Mouse (Mus musculus) limb, embryonic 12.5 days (tissue): Measurements from ENCODE around the gene Cdh4. TPM values are rescaled to one million over a fixed set of nuclear protein-coding genes. Genes with fewer than 3 reads are reported as not detected.

Experiments
- ATAC-seq: fragments of 200-750 bp; cut with Nextera tagmentation; 2 replicates; pipeline ENCODE4 v1.8.0; 2017; ENCODE audit warnings: low read depth, moderate TSS enrichment; ENCODE audit not compliant: insufficient number of reproducible peaks, insufficient read depth, low FRiP score, low TSS enrichment
- H3K27ac ChIP-seq: fragments of 300-500 bp; sonication (generic); 2 replicates; pipeline ENCODE4 v1.5.1; 2016; ENCODE audit warnings: mild to moderate bottlenecking, moderate library complexity
- H3K27me3 ChIP-seq: fragments of 300-500 bp; sonication (generic); 2 replicates; pipeline ENCODE4 v1.6.1; 2016; ENCODE audit warnings: mild to moderate bottlenecking, moderate library complexity
- H3K36me3 ChIP-seq: fragments of 300-500 bp; sonication (generic); 2 replicates; pipeline ENCODE4 v1.6.1; 2016; ENCODE audit warnings: mild to moderate bottlenecking, moderate library complexity
- H3K4me1 ChIP-seq: fragments of 300-500 bp; sonication (generic); replicated peaks from 2 replicates; pipeline ENCODE4 v1.6.1; 2016
- H3K4me2 ChIP-seq: fragments of 300-500 bp; sonication (generic); 2 replicates; pipeline ENCODE4 v1.6.1; 2016; ENCODE audit warnings: mild to moderate bottlenecking, moderate library complexity
- H3K4me3 ChIP-seq: fragments of 300-500 bp; sonication (generic); replicated peaks from 2 replicates; pipeline ENCODE4 v1.5.1; 2016; ENCODE audit warnings: mild to moderate bottlenecking
- H3K9ac ChIP-seq: fragments of 300-500 bp; sonication (generic); replicated peaks from 2 replicates; pipeline ENCODE4 v1.6.1; 2016; ENCODE audit warnings: mild to moderate bottlenecking, moderate library complexity
- H3K9me3 ChIP-seq: fragments of 300-500 bp; sonication (generic); 2 replicates; pipeline ENCODE4 v1.6.1; 2016; ENCODE audit warnings: mild to moderate bottlenecking, moderate library complexity
- WGBS: fragments of 180-500 bp; shearing (Covaris S2); methylation state at CpG from one replicate; pipeline ENCODE4 v1.1.7; 2016; 5-methylcytosine and 5-hydroxymethylcytosine counted together
- polyA plus RNA-seq: library from polyadenylated mRNA; unstranded; fragments of >200 nt; fragmentation: Nextera tagmentation; extraction: Ambion mirVana; gene quantifications from 2 replicates; pipeline ENCODE4 v1.2.1, GENCODE M21; 2016

Gene Cdh4
- polyA plus RNA-seq, 1 experiment from 2014 or later = 9.3 TPM

GRCm38 (mm10) chr2:179440161-179440560 is 2.1 kb upstream of the Cdh4 start:
- H3K9me3 ChIP-seq = no peaks in the 10 kb centered on the region
- H3K4me3 ChIP-seq = no peak overlapping the region
- H3K9ac ChIP-seq = no peak overlapping the region
- no peak for ATAC-seq
- no peaks in the 10 kb centered on the region for H3K36me3 ChIP-seq
- H3K4me2 ChIP-seq = no peak overlapping the region
- no peak overlapping the region for H3K27ac ChIP-seq
- H3K27me3 ChIP-seq = peaks cover 50% of the 10 kb centered on the region
- H3K4me1 ChIP-seq = peaks cover 31% of the 10 kb centered on the region
- WGBS = 24% methylated on average over 9 of the region's 9 CpGs

GRCm38 (mm10) chr2:179441086-179441485 is 1.1 kb upstream of the Cdh4 start:
- ATAC-seq = no peak
- Histone ChIP-seq H3K4me1 (peaks cover 23% of the 10 kb centered on the region), H3K9me3 (no peaks in the 10 kb centered on the region), H3K4me3 (no peak overlapping the region), H3K36me3 (no peaks in the 10 kb centered on the region), H3K27ac (no peak overlapping the region), H3K4me2 (no peak overlapping the region), H3K27me3 (peaks cover 54% of the 10 kb centered on the region), H3K9ac (no peak overlapping the region)
- WGBS = 74% methylated on average over 3 of the region's 3 CpGs

- peaks cover 23% of the 10 kb centered on the region for H3K4me1 ChIP-seq
- peak overlapping the region; percentile 71 for H3K4me3 ChIP-seq
- no peak overlapping the region for H3K27ac ChIP-seq
- peaks cover 54% of the 10 kb centered on the region for H3K27me3 ChIP-seq
- H3K36me3 ChIP-seq = no peaks in the 10 kb centered on the region
- ATAC-seq = peak; percentile 18; the same call in 1 of the 2 replicates
- 8% methylated on average over 8 of the region's 8 CpGs for WGBS
- H3K4me2 ChIP-seq = peak overlapping the region; percentile 96
- H3K9me3 ChIP-seq = no peaks in the 10 kb centered on the region
- peak overlapping the region; percentile 70; the same call in 1 of the 2 replicates for H3K9ac ChIP-seq
Observed at GRCm38 (mm10) chr2:179441717-179442116, 514 bp upstream of the Cdh4 start.

- under 1% methylated on average over 90 of the region's 95 CpGs for WGBS
- peak overlapping the region; percentile 41; the same call in 1 of the 2 replicates for H3K27ac ChIP-seq
- H3K9ac ChIP-seq = peak overlapping the region; percentile 70
Observed at GRCm38 (mm10) chr2:179442541-179443225, 452 bp downstream of the Cdh4 start.

GRCm38 (mm10) chr2:179443226-179443815 is 1.1 kb downstream of the Cdh4 start:
- Histone ChIP-seq H3K36me3 (no peaks in the 10 kb centered on the region), H3K27me3 (peaks cover 57% of the 10 kb centered on the region), H3K27ac (no peak overlapping the region), H3K9ac (peak overlapping the region; percentile 70), H3K4me2 (peak overlapping the region; percentile 96), H3K4me1 (peaks cover 23% of the 10 kb centered on the region), H3K4me3 (peak overlapping the region; percentile 71), H3K9me3 (no peaks in the 10 kb centered on the region)
- no peak for ATAC-seq
- WGBS = under 1% methylated on average over 48 of the region's 51 CpGs

More at GRCm38 (mm10) chr2:179442541-179443225, 452 bp downstream of the Cdh4 start:
- H3K4me1 ChIP-seq = peaks cover 23% of the 10 kb centered on the region
- peak; percentile 71 for ATAC-seq
- H3K27me3 ChIP-seq = peaks cover 57% of the 10 kb centered on the region
- H3K4me2 ChIP-seq = peak overlapping the region; percentile 96
- H3K9me3 ChIP-seq = no peaks in the 10 kb centered on the region
- peak overlapping the region; percentile 71 for H3K4me3 ChIP-seq
- no peaks in the 10 kb centered on the region for H3K36me3 ChIP-seq

- H3K27me3 ChIP-seq = peaks cover 54% of the 10 kb centered on the region
- 20% methylated on average over 7 of the region's 11 CpGs for WGBS
- peaks cover 6% of the 10 kb centered on the region; the same call in 1 of the 2 replicates for H3K9me3 ChIP-seq
Observed at GRCm38 (mm10) chr2:179443959-179444358, 1.7 kb downstream of the Cdh4 start.

GRCm38 (mm10) chr2:179448256-179448655 is 6.0 kb downstream of the Cdh4 start:
- 83% methylated on average over 4 of the region's 4 CpGs for WGBS

More at GRCm38 (mm10) chr2:179443959-179444358, 1.7 kb downstream of the Cdh4 start:
- Histone ChIP-seq H3K4me1 (peaks cover 23% of the 10 kb centered on the region), H3K4me3 (peak overlapping the region; percentile 71), H3K4me2 (peak overlapping the region; percentile 96), H3K36me3 (no peaks in the 10 kb centered on the region), H3K9ac (peak overlapping the region; percentile 70), H3K27ac (no peak overlapping the region)
- no peak for ATAC-seq

GRCm38 (mm10) chr2:179449018-179449417 is 6.8 kb downstream of the Cdh4 start:
- ATAC-seq = no peak
- 96% methylated on average over 1 of the region's 1 CpGs for WGBS
- H3K36me3 ChIP-seq = no peaks in the 10 kb centered on the region

More at GRCm38 (mm10) chr2:179448256-179448655, 6.0 kb downstream of the Cdh4 start:
- ATAC-seq = no peak
- peaks cover 25% of the 10 kb centered on the region for H3K27me3 ChIP-seq
- H3K9me3 ChIP-seq = peaks cover 11% of the 10 kb centered on the region; the same call in 1 of the 2 replicates
- no peaks in the 10 kb centered on the region for H3K36me3 ChIP-seq
- no peak overlapping the region for H3K4me3 ChIP-seq
- H3K27ac ChIP-seq = no peak overlapping the region
- H3K9ac ChIP-seq = no peak overlapping the region
- H3K4me1 ChIP-seq = peaks cover 11% of the 10 kb centered on the region
- H3K4me2 ChIP-seq = no peak overlapping the region

GRCm38 (mm10) chr2:179459196-179459595 is 17.0 kb downstream of the Cdh4 start:
- H3K4me2 ChIP-seq = no peak overlapping the region
- H3K9me3 ChIP-seq = peaks cover 89% of the 10 kb centered on the region
- H3K27me3 ChIP-seq = no peaks in the 10 kb centered on the region
- no peaks in the 10 kb centered on the region for H3K4me1 ChIP-seq
- no peaks in the 10 kb centered on the region; the same call in 1 of the 2 replicates for H3K36me3 ChIP-seq
- H3K4me3 ChIP-seq = no peak overlapping the region
- no peak overlapping the region for H3K27ac ChIP-seq
- 87% methylated on average over 4 of the region's 4 CpGs for WGBS
- no peak for ATAC-seq
- no peak overlapping the region for H3K9ac ChIP-seq

More at GRCm38 (mm10) chr2:179449018-179449417, 6.8 kb downstream of the Cdh4 start:
- Histone ChIP-seq H3K4me2 (no peak overlapping the region), H3K9ac (no peak overlapping the region), H3K9me3 (peaks cover 11% of the 10 kb centered on the region; the same call in 1 of the 2 replicates), H3K4me1 (peaks cover 4% of the 10 kb centered on the region), H3K4me3 (no peak overlapping the region), H3K27me3 (peaks cover 18% of the 10 kb centered on the region), H3K27ac (no peak overlapping the region)

GRCm38 (mm10) chr2:179459606-179460005 is 17.4 kb downstream of the Cdh4 start:
- no peak for ATAC-seq
- Histone ChIP-seq H3K36me3 (no peaks in the 10 kb centered on the region; the same call in 1 of the 2 replicates), H3K4me1 (no peaks in the 10 kb centered on the region), H3K9me3 (peaks cover 90% of the 10 kb centered on the region), H3K4me2 (no peak overlapping the region), H3K4me3 (no peak overlapping the region), H3K27me3 (no peaks in the 10 kb centered on the region), H3K27ac (no peak overlapping the region), H3K9ac (no peak overlapping the region)
- 96% methylated on average over 2 of the region's 2 CpGs for WGBS

GRCm38 (mm10) chr2:179463514-179463913 is 21.3 kb downstream of the Cdh4 start:
- no peak for ATAC-seq
- Histone ChIP-seq H3K9ac (no peak overlapping the region), H3K4me2 (no peak overlapping the region), H3K9me3 (peaks cover 93% of the 10 kb centered on the region), H3K27ac (no peak overlapping the region), H3K4me3 (no peak overlapping the region), H3K4me1 (no peaks in the 10 kb centered on the region), H3K27me3 (no peaks in the 10 kb centered on the region), H3K36me3 (no peaks in the 10 kb centered on the region; the same call in 1 of the 2 replicates)
- WGBS = 85% methylated on average over 4 of the region's 4 CpGs
